Mouse (Mus musculus): Measurements from ENCODE around the gene Ccne1. TPM values are rescaled to one million over a fixed set of nuclear protein-coding genes. Genes with fewer than 3 reads are reported as not detected.

Ccne1 gene
- polyA plus RNA-seq, 2 experiments: 66.6 to 71.8 TPM

GRCm38 (mm10) chr7:38070663-38071062 is 36.7 kb downstream of the Ccne1 start:
- TF ChIP-seq POLR2A (IDR thresholded peaks at IDR 0.05; ENCODE audit: borderline replicate concordance, extremely low read depth, insufficient read depth, insufficient read length): no peak
- Histone ChIP-seq H3K36me3 (ENCODE audit: control insufficient read depth, insufficient read depth, low read length) (no peaks in the 10 kb centered on the region), H3K4me2 (replicated peaks; ENCODE audit: low read depth, low read length, severe bottlenecking) (no peak overlapping the region), H3K27me3 (ENCODE audit: control insufficient read depth, insufficient read depth, low read length) (no peaks in the 10 kb centered on the region), H3K4me1 (ENCODE audit: control insufficient read depth, insufficient read depth, low read length) (no peaks in the 10 kb centered on the region; the same call in 1 of the 2 replicates), H3K9ac (ENCODE audit: low read depth, low read length, severe bottlenecking) (no peak overlapping the region), H3K9me3 (ENCODE audit: control insufficient read depth, low read length) (no peaks in the 10 kb centered on the region), H3K4me3 (replicated peaks; ENCODE audit: low read length) (no peak overlapping the region), H3K27ac (replicated peaks; ENCODE audit: low read depth, low read length) (no peak overlapping the region)
- 42% methylated on average over 2 of the region's 2 CpGs for WGBS
- no peak for DNase-seq (ENCODE audit: low spot score)
- ATAC-seq (ENCODE audit: low FRiP score, low read depth): no peak

GRCm38 (mm10) chr7:38064431-38064830 is 42.9 kb downstream of the Ccne1 start:
- DNase-seq (ENCODE audit: low spot score) (no peak), ATAC-seq (ENCODE audit: low FRiP score, low read depth) (no peak)
- no peak for TF ChIP-seq POLR2A (IDR thresholded peaks at IDR 0.05; ENCODE audit: borderline replicate concordance, extremely low read depth, insufficient read depth, insufficient read length)
- WGBS: 39% methylated on average over 4 of the region's 4 CpGs
- Histone ChIP-seq H3K4me1 (ENCODE audit: control insufficient read depth, insufficient read depth, low read length) (peaks cover 2% of the 10 kb centered on the region; the same call in 1 of the 2 replicates), H3K9me3 (ENCODE audit: control insufficient read depth, low read length) (no peaks in the 10 kb centered on the region), H3K9ac (ENCODE audit: low read depth, low read length, severe bottlenecking) (no peak overlapping the region), H3K4me2 (replicated peaks; ENCODE audit: low read depth, low read length, severe bottlenecking) (no peak overlapping the region), H3K4me3 (replicated peaks; ENCODE audit: low read length) (no peak overlapping the region), H3K27ac (replicated peaks; ENCODE audit: low read depth, low read length) (no peak overlapping the region), H3K36me3 (ENCODE audit: control insufficient read depth, insufficient read depth, low read length) (no peaks in the 10 kb centered on the region), H3K27me3 (ENCODE audit: control insufficient read depth, insufficient read depth, low read length) (no peaks in the 10 kb centered on the region)

DNA sequence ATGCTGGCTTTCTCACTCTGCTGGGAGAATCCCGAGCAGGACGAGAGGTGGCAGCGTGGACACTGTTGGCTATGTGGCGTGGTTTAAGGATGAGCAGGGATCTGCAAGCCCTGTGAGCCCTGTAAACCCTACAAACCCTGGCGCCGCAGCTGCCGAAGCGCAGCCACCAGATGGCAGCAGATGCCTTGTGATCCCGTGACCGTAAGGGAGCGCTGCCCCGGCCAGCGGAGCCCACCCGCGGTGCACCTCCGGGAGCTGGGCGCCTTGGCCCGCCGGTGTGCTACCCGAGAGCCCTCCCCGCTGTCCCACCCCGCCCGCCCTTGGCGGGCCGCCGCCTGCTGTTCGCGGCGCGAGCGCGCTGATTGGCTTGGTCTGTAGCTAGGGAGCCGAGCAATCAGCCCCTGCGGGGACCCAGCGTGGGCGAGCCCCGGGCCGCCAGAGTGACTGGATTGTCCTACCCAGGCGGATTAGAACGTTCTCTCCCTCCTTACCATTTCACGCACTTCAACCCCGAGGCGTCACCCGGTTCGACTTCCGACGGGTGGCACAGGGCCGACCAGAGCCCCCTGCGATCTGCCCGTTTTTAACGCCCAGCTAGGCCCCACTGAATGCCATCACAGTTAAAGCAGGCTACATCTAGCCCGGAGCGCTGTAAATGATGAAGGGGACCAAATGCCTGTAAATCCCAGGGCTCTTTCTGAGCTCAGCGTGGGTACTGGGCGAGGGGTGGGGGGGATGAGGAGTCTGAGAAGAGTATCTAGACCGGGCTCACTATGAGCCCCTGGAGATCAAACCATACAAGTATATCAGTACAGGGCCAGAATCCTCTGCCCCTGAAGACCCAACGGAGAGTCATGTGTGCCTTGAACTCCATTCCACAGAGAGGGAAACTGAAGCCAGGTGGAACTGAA is 46.0 kb downstream of the Ccne1 start:
- TF ChIP-seq POLR2A (IDR thresholded peaks at IDR 0.05; ENCODE audit: borderline replicate concordance, extremely low read depth, insufficient read depth, insufficient read length): no peak
- H3K4me3 ChIP-seq (replicated peaks; ENCODE audit: low read length): peak overlapping the region; percentile 51

DNA sequence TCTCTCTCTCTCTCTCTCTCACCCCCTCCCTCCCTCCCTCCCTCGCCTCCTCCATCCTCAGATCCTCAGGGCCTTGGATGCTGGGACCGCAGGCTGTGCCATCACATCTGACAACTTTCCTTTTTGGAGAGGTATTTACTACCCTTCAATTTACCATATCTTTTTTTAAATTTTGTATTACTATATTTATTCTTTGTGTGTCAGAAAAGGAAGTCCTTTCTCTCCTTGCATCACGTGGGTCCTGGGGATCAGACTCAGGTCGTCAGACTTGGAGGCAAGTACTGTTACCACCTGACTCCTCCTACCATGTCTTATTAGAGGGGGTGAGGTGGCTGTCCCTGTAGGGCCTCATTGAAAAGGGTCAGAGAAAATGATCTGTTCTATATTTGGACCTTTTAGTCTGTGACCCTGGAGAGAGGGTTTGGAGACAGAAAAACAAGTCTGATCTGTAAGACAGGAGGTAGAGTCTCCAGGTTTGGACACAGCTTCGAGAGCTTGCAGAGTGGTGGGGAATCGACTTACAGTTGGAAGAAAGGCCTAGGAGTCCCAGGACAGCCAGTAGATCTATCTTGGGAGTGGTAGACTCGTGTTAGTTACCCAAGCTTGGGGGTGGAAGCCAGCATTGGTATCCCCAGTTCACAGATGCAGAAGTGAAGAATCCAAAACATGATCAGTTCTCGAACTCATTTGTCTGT is 47.6 kb downstream of the Ccne1 start:
- Histone ChIP-seq H3K36me3 (ENCODE audit: control insufficient read depth, insufficient read depth, low read length) (no peaks in the 10 kb centered on the region), H3K9me3 (ENCODE audit: control insufficient read depth, low read length) (no peaks in the 10 kb centered on the region), H3K9ac (ENCODE audit: low read depth, low read length, severe bottlenecking) (no peak overlapping the region), H3K4me3 (replicated peaks; ENCODE audit: low read length) (no peak overlapping the region), H3K27me3 (ENCODE audit: control insufficient read depth, insufficient read depth, low read length) (no peaks in the 10 kb centered on the region), H3K4me2 (replicated peaks; ENCODE audit: low read depth, low read length, severe bottlenecking) (no peak overlapping the region), H3K27ac (replicated peaks; ENCODE audit: low read depth, low read length) (no peak overlapping the region), H3K4me1 (ENCODE audit: control insufficient read depth, insufficient read depth, low read length) (peaks cover 2% of the 10 kb centered on the region; the same call in 1 of the 2 replicates)
- 69% methylated on average over 8 of the region's 8 CpGs for WGBS
- TF ChIP-seq POLR2A (IDR thresholded peaks at IDR 0.05; ENCODE audit: borderline replicate concordance, extremely low read depth, insufficient read depth, insufficient read length): no peak
- no peak for ATAC-seq (ENCODE audit: low FRiP score, low read depth)
- DNase-seq (ENCODE audit: low spot score): no peak

More for the DNA sequence above, 46.0 kb downstream of the Ccne1 start:
- Histone ChIP-seq H3K4me2 (replicated peaks; ENCODE audit: low read depth, low read length, severe bottlenecking) (peak overlapping the region; percentile 84), H3K4me1 (ENCODE audit: control insufficient read depth, insufficient read depth, low read length) (peaks cover 2% of the 10 kb centered on the region; the same call in 1 of the 2 replicates), H3K9ac (ENCODE audit: low read depth, low read length, severe bottlenecking) (peak overlapping the region; percentile 66), H3K36me3 (ENCODE audit: control insufficient read depth, insufficient read depth, low read length) (no peaks in the 10 kb centered on the region), H3K27me3 (ENCODE audit: control insufficient read depth, insufficient read depth, low read length) (no peaks in the 10 kb centered on the region), H3K27ac (replicated peaks; ENCODE audit: low read depth, low read length) (peak overlapping the region; percentile 28; the same call in 1 of the 2 replicates), H3K9me3 (ENCODE audit: control insufficient read depth, low read length) (no peaks in the 10 kb centered on the region)
- DNase-seq (ENCODE audit: low spot score): peak; percentile 87
- ATAC-seq (ENCODE audit: low FRiP score, low read depth): peak; percentile 88
- WGBS: 3% methylated on average over 41 of the region's 57 CpGs

DNA sequence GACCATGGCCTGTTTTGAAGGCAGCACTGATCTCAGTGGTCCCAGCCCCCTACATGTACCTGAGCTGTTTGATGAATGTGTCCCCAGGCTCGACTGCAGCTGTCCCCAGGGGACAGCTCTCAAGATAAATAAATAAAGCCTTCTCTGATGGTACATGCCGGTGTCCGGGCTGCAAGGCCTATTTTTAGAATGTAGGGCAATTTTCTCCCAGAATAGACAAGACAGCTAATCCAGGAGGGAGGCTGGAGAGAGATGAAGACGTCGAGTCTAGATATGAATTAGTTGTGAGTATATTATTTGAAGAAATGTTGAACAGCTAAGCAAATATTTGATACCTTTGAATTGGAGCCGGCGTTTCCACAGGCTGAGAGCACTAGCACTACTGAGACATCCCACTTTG is 48.2 kb downstream of the Ccne1 start:
- H3K4me3 ChIP-seq (replicated peaks; ENCODE audit: low read length): no peak overlapping the region
- H3K36me3 ChIP-seq (ENCODE audit: control insufficient read depth, insufficient read depth, low read length): no peaks in the 10 kb centered on the region
- H3K27ac ChIP-seq (replicated peaks; ENCODE audit: low read depth, low read length): no peak overlapping the region
- no peak overlapping the region for H3K4me2 ChIP-seq (replicated peaks; ENCODE audit: low read depth, low read length, severe bottlenecking)
- ATAC-seq (ENCODE audit: low FRiP score, low read depth) (no peak), DNase-seq (ENCODE audit: low spot score) (no peak)
- no peaks in the 10 kb centered on the region for H3K27me3 ChIP-seq (ENCODE audit: control insufficient read depth, insufficient read depth, low read length)
- H3K4me1 ChIP-seq (ENCODE audit: control insufficient read depth, insufficient read depth, low read length): peaks cover 2% of the 10 kb centered on the region; the same call in 1 of the 2 replicates
- no peak for TF ChIP-seq POLR2A (IDR thresholded peaks at IDR 0.05; ENCODE audit: borderline replicate concordance, extremely low read depth, insufficient read depth, insufficient read length)
- 57% methylated on average over 7 of the region's 7 CpGs for WGBS
- H3K9ac ChIP-seq (ENCODE audit: low read depth, low read length, severe bottlenecking): no peak overlapping the region
- no peaks in the 10 kb centered on the region for H3K9me3 ChIP-seq (ENCODE audit: control insufficient read depth, low read length)

Data from limb, embryonic 14.5 days (tissue).